Mouse (Mus musculus) brown adipose tissue, adult 24 weeks (tissue): Measurements from ENCODE around the gene 4932438H23Rik. TPM values are rescaled to one million over a fixed set of nuclear protein-coding genes. Genes with fewer than 3 reads are reported as not detected.

Source experiments
- H3K27ac ChIP-seq: fragments of 200-500 bp; replicated peaks from 2 replicates; pipeline ENCODE4 v1.5.1; 2012; ENCODE audit warnings: low read depth, mild to moderate bottlenecking, low read length
- H3K4me1 ChIP-seq: fragments of 200-500 bp; 2 replicates; pipeline ENCODE4 v1.6.1; 2012; ENCODE audit warnings: low read length, mixed read lengths; ENCODE audit not compliant: control insufficient read depth, insufficient read depth, insufficient read length
- H3K4me3 ChIP-seq: fragments of 200-500 bp; 2 replicates; pipeline ENCODE4 v1.5.1; 2012; ENCODE audit warnings: low read depth, mild to moderate bottlenecking, low read length, moderate library complexity; ENCODE audit not compliant: insufficient read depth
- polyA plus RNA-seq: library from polyadenylated mRNA; stranded (reverse); fragments of >200 nt; gene quantifications from 2 replicates; pipeline ENCODE4 v1.2.4, GENCODE M21; 2012; ENCODE audit not compliant: missing spikeins, insufficient read depth, insufficient read length

Gene 4932438H23Rik
- polyA plus RNA-seq, 1 experiment, result not detected

GRCm38 (mm10) chr16:91110999-91111535, 16.1 kb upstream of the 4932438H23Rik start:
- H3K4me3 ChIP-seq, result 0 out of 2 replicates have a peak overlapping the region, but pooled peaks have one; percentile 20
- H3K4me1 ChIP-seq, result no peaks in the 10 kb centered on the region
- H3K27ac ChIP-seq, result no peak overlapping the region

GRCm38 (mm10) chr16:91107608-91108007, 12.7 kb upstream of the 4932438H23Rik start:
- no peaks in the 10 kb centered on the region for H3K4me1 ChIP-seq
- H3K27ac ChIP-seq, result no peak overlapping the region
- no peak overlapping the region for H3K4me3 ChIP-seq

GRCm38 (mm10) chr16:91105481-91106051, 10.6 kb upstream of the 4932438H23Rik start:
- Histone ChIP-seq H3K27ac (no peak overlapping the region), H3K4me3 (no peak overlapping the region), H3K4me1 (no peaks in the 10 kb centered on the region)

- no peak overlapping the region for H3K27ac ChIP-seq
- H3K4me3 ChIP-seq, result no peak overlapping the region
- no peaks in the 10 kb centered on the region for H3K4me1 ChIP-seq
Observed at GRCm38 (mm10) chr16:91104821-91105480, 10.0 kb upstream of the 4932438H23Rik start.

GRCm38 (mm10) chr16:91103386-91103785, 8.5 kb upstream of the 4932438H23Rik start:
- Histone ChIP-seq H3K4me3 (no peak overlapping the region), H3K27ac (no peak overlapping the region), H3K4me1 (no peaks in the 10 kb centered on the region)

GRCm38 (mm10) chr16:91100484-91100883, 5.6 kb upstream of the 4932438H23Rik start:
- H3K4me1 ChIP-seq, result no peaks in the 10 kb centered on the region
- no peak overlapping the region for H3K27ac ChIP-seq
- H3K4me3 ChIP-seq, result no peak overlapping the region

GRCm38 (mm10) chr16:91099444-91100065, 4.6 kb upstream of the 4932438H23Rik start:
- Histone ChIP-seq H3K27ac (no peak overlapping the region), H3K4me3 (no peak overlapping the region), H3K4me1 (no peaks in the 10 kb centered on the region)

GRCm38 (mm10) chr16:91097858-91098257, 2.9 kb upstream of the 4932438H23Rik start:
- Histone ChIP-seq H3K27ac (no peak overlapping the region), H3K4me3 (no peak overlapping the region), H3K4me1 (no peaks in the 10 kb centered on the region)

GRCm38 (mm10) chr16:91096984-91097506, 2.1 kb upstream of the 4932438H23Rik start:
- Histone ChIP-seq H3K4me3 (no peak overlapping the region), H3K4me1 (no peaks in the 10 kb centered on the region), H3K27ac (no peak overlapping the region)

- H3K4me3 ChIP-seq, result no peak overlapping the region
- H3K27ac ChIP-seq, result no peak overlapping the region
- H3K4me1 ChIP-seq, result no peaks in the 10 kb centered on the region
Observed at GRCm38 (mm10) chr16:91096016-91096415, 1.1 kb upstream of the 4932438H23Rik start.

GRCm38 (mm10) chr16:91086642-91087306, 8.1 kb downstream of the 4932438H23Rik start:
- H3K4me1 ChIP-seq, result peaks cover 3% of the 10 kb centered on the region; the same call in 1 of the 2 replicates
- no peak overlapping the region for H3K4me3 ChIP-seq
- H3K27ac ChIP-seq, result no peak overlapping the region

GRCm38 (mm10) chr16:91085239-91085825, 9.6 kb downstream of the 4932438H23Rik start:
- H3K4me3 ChIP-seq, result no peak overlapping the region
- peaks cover 3% of the 10 kb centered on the region; the same call in 1 of the 2 replicates for H3K4me1 ChIP-seq
- H3K27ac ChIP-seq, result no peak overlapping the region

GRCm38 (mm10) chr16:91084307-91085238, 10.3 kb downstream of the 4932438H23Rik start:
- Histone ChIP-seq H3K27ac (no peak overlapping the region), H3K4me3 (no peak overlapping the region), H3K4me1 (peaks cover 3% of the 10 kb centered on the region; the same call in 1 of the 2 replicates)
